Mouse (Mus musculus): ENCODE measurements around the gene Arhgap21. TPM values are rescaled to one million over a fixed set of nuclear protein-coding genes. Genes with fewer than 3 reads are reported as not detected.
"Not testable (repeated sequence)": the region's sequence is repeated elsewhere in the genome, so short reads cannot be mapped to it uniquely, and the experiment has no call there.

Arhgap21 gene
- polyA plus RNA-seq, 1 experiment from 2014 or later: 42.9 TPM

DNA sequence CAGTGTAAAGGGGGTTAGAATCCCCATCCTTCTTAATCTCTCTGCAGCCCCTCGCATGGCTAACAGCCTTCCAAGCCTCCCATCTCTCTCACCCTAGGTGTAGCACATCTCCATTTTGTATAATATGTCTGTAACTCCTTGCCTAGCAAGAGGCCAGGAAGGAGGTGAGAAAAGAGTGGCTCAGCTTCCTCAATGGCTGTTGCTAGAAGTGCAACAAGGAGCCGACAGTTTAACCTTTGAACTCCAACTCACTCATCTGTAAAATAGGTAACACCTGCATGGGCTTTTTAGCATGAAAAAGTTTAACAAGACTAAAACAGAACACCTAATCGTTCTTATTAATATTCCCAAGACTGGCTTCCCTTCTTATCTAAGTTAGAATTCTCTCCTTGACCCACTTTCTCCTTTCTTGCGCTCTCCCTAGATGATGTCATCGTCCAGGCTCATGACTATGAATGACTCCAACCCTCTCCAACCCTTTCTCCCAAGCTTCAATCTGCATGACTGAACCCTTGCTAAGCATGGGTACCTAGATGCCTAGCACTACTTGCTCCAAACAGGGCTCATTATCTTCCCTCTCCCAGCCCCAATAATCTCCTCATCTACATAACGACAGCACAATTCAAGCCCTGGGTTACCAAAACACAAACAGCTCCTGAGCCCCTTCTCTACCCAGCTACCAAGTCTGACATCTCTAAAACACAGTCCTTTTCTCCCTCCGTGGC lies 24.8 kb downstream of the Arhgap21 start:
- no peaks in the 10 kb centered on the region for H3K27me3 ChIP-seq
- POLR2A ChIA-PET: interaction anchor here (0.6 kb wide), 1 partner anchor 462 kb away, joined by 5 read pairs; no protein-coding TSS in a partner anchor
- TF ChIP-seq CTCF (IDR thresholded peaks at IDR 0.05): no peak
- DNase-seq (ENCODE audit: low read depth, low spot score) (no peak), ATAC-seq (peak; percentile 85)
- in situ Hi-C loops (cut with MboI; ENCODE audit: low pct_unique_long_range_greater_than_20kb): no loop called here
- CTCF ChIA-PET: interaction anchor here (0.9 to 3.2 kb wide), 6 partner anchors 11 to 44 kb away, joined by 3 to 9 read pairs (median 4); no protein-coding TSS in a partner anchor

DNA sequence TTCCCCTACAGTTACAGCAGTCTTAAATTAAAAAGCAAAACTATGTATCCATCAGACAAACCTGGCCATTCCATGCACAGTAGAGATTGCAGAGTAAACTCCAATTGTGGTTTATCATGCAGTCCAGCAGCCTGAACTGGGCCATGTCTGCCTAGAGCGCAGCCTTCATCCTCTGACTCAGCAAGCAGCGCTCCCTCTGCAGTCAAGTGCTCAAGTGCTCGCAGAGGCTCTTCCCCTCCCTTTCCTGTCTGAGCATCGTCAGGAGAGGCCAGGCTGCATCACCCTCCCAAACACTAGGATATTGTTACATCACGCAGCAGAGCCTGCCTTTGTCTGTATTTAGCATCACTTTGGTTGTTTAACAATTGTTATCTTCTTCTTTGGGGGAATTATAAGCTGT lies 25.5 kb downstream of the Arhgap21 start:
- ChIA-PET CTCF (interaction anchor here (0.7 to 3.2 kb wide), 6 partner anchors 9 to 43 kb away, joined by 3 to 9 read pairs (median 4); no protein-coding TSS in a partner anchor), POLR2A (no interaction called here)
- no peaks in the 10 kb centered on the region for H3K27me3 ChIP-seq
- TF ChIP-seq CTCF (IDR thresholded peaks at IDR 0.05): no peak
- in situ Hi-C loops (cut with MboI; ENCODE audit: low pct_unique_long_range_greater_than_20kb): no loop called here
- no peak for DNase-seq (ENCODE audit: low read depth, low spot score)
- ATAC-seq: peak; percentile 67

DNA sequence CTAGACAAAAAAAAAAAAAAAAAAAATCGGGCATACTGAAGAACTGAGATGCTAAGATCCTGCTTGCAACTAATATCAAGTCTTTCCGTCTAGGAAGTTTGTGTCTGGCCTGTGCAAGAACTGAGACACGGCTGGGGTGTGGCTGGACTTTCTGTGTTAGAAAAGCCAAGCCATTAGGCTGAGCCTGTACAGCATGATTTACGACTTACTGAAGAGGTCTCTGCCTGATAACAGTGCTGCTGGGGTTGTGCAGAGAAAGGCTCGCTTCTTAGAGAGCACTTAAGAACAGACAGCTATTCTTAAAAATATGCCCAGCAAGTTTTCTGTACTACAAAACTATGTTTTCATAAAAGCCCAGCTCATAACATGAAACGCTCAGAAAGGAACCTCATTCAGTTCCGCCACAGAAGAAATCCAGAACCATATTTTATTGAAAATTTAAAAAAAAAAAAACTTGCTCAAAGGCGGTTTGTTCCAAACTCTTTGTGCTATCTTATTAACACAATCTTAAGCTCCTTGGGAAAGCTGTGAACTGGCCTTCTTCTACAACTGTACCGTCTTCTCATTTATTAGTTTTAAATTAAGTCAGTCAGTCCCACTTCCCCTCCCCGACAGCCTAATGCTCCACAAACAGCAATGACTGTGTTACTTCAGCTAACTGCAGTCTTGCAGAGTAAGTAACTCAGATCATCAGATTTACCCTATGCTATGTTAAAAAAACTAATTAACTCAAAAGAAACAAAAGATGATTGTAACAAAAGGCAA lies 26.1 kb downstream of the Arhgap21 start:
- no peak for DNase-seq (ENCODE audit: low read depth, low spot score)
- in situ Hi-C loops (cut with MboI; ENCODE audit: low pct_unique_long_range_greater_than_20kb): no loop called here

DNA sequence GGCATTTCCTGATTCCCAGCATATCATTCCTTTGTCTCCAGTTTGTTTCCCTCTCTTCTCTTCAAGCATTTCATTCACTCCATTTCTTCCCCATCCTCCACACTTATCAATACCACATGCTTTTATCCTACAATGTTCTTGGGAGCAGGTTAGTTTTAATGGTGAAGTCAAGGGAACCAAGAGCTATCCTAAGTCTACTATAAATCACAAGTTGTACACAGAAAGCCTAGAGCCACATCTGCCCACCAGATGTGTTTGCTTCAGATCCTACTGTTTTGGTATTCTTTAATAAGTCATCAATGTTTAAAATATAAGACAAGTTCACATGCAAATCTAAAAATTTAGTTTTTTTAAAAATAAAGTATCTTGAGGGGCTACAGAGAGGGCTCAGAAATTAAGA lies 27.6 kb downstream of the Arhgap21 start:
- CTCF ChIA-PET: interaction anchor here (1.4 kb wide), 1 partner anchor 15 kb away, joined by 4 read pairs; no protein-coding TSS in a partner anchor

More for the DNA sequence above, 26.1 kb downstream of the Arhgap21 start:
- CTCF ChIA-PET: interaction anchor here (0.7 to 3.2 kb wide), 3 partner anchors 10 to 43 kb away, joined by 4 to 9 read pairs (median 5); no protein-coding TSS in a partner anchor
- no peaks in the 10 kb centered on the region for H3K27me3 ChIP-seq
- POLR2A ChIA-PET: no interaction called here
- no peak for ATAC-seq
- TF ChIP-seq CTCF (IDR thresholded peaks at IDR 0.05): no peak

DNA sequence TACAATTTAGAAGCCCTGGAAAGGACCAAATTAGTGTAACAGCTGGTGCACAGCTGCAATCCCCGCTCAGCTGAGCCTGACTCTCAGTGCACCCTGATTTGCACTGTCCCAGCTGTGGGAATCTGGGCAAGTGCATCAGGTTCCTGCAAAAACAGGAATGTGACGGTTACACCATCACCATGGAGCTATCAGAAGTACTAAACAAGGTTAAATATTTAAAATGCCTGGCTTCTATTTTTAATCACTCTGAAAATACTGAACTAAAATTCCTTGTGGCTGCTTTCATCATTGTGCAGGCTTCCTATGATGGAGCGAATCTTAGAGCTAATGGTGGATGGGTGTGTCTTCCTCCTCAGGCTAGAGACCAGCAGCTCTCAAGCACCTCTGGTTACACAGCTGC lies 29.3 kb downstream of the Arhgap21 start:
- in situ Hi-C loops (cut with MboI; ENCODE audit: low pct_unique_long_range_greater_than_20kb): no loop called here
- ChIA-PET CTCF (interaction anchor here (1.1 to 1.6 kb wide), 3 partner anchors 17 to 41 kb away, joined by 3 to 6 read pairs (median 4); no protein-coding TSS in a partner anchor), POLR2A (interaction anchor here (0.6 kb wide), 1 partner anchor 49 kb away, joined by 3 read pairs; no protein-coding TSS in a partner anchor)
- no peak for DNase-seq (ENCODE audit: low read depth, low spot score)
- no peak for TF ChIP-seq CTCF (IDR thresholded peaks at IDR 0.05)
- ATAC-seq: peak; percentile 46
- no peaks in the 10 kb centered on the region for H3K27me3 ChIP-seq

More for the DNA sequence above, 27.6 kb downstream of the Arhgap21 start:
- no peaks in the 10 kb centered on the region for H3K27me3 ChIP-seq
- POLR2A ChIA-PET: no interaction called here
- ATAC-seq (no peak), DNase-seq (ENCODE audit: low read depth, low spot score) (no peak)
- TF ChIP-seq CTCF (IDR thresholded peaks at IDR 0.05): no peak
- in situ Hi-C loops (cut with MboI; ENCODE audit: low pct_unique_long_range_greater_than_20kb): no loop called here

DNA sequence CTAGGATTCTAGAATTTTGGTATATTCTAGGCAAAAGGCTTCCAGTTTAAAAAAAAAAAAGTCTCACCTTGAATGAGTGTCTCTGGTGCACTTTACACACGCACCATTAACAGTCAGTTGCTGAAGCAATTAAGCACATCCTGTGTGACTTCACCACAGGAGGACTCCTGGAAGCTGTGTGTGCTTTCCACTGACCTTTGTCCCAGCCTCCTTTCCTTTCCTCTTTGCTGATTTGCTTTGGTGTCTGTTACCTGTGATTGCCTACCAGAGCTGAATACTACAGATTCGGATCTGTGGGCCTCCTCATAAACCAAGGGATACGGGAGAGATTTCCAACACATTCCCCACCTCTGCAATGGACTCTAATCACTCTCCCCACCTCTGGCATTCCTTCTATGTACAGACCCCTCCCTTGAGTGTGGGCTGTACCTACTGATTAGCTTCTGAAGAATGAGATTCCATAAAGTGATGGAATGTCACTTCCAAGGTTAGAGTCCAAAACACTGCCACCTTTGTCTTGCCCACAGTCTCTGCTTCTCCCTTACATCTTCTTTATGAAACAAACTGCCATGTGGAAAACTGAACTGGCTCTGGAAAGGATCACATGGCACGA lies 32.0 kb downstream of the Arhgap21 start:
- ChIA-PET POLR2A (no interaction called here), CTCF (interaction anchor here (1.0 to 1.4 kb wide), 2 partner anchors 15 to 246 kb away, joined by 3 read pairs; no protein-coding TSS in a partner anchor)
- no peak for TF ChIP-seq CTCF (IDR thresholded peaks at IDR 0.05)
- in situ Hi-C loops (cut with MboI; ENCODE audit: low pct_unique_long_range_greater_than_20kb): no loop called here
- DNase-seq (ENCODE audit: low read depth, low spot score) (no peak), ATAC-seq (no peak)
- H3K27me3 ChIP-seq: no peaks in the 10 kb centered on the region

DNA sequence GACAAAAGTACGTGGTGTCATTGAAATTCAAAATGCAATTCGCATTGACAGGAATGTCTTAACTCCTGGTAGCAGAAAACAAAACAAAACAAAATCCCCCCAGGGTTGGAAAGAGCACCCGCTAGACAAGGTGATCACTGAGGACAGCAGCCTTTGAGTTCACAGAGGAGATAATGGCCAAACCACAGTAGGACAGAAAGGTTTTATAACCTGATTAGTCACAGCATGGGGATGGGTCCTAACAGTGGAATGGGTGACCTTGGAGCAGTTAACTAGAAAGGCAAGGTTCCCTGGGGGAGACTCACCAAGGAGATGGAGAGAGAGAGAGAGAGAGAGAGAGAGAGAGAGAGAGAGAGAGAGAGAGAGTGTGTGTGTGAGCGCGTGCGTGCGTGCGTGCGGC lies 34.3 kb downstream of the Arhgap21 start:
- no peak for DNase-seq (ENCODE audit: low read depth, low spot score)
- POLR2A ChIA-PET: no interaction called here
- TF ChIP-seq CTCF (IDR thresholded peaks at IDR 0.05): no peak
- H3K27me3 ChIP-seq: no peaks in the 10 kb centered on the region
- CTCF ChIA-PET: interaction anchor here (0.6 to 1.0 kb wide), 2 partner anchors 11 to 41 kb away, joined by 3 to 4 read pairs; no protein-coding TSS in a partner anchor
- no peak for ATAC-seq
- in situ Hi-C loops (cut with MboI; ENCODE audit: low pct_unique_long_range_greater_than_20kb): no loop called here

DNA sequence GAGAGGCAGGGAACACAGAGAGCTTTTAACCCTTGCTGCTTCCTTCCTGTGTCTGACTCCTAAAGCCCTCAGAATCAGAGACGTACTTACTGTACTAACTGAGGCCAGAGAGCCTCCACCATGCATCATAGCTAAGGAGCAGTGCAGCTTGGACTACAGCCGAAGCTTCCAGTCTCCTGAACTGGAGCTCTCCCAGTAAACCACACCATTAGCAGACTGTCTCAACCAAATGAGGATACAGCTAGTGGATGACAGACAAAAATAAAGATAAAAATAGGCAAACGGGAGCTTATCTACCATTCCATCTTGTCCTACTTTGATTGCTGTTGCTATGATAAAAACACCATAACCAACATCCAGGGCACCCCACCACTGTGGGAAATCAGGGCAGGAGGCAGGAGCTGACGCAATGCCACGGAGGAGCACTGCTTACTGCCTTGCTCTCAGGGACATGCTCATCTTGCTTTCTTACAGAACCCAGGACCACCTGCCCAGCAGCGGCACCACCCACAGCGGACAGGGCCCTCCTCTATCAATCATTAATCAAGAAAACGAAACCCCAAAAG lies 35.9 kb downstream of the Arhgap21 start:
- no peaks in the 10 kb centered on the region for H3K27me3 ChIP-seq
- ATAC-seq: no peak
- in situ Hi-C loops (cut with MboI; ENCODE audit: low pct_unique_long_range_greater_than_20kb): no loop called here
- ChIA-PET CTCF (interaction anchor here (0.7 kb wide), 1 partner anchor 11 kb away, joined by 3 read pairs; no protein-coding TSS in a partner anchor), POLR2A (no interaction called here)
- DNase-seq (ENCODE audit: low read depth, low spot score): no peak
- TF ChIP-seq CTCF (IDR thresholded peaks at IDR 0.05): no peak

DNA sequence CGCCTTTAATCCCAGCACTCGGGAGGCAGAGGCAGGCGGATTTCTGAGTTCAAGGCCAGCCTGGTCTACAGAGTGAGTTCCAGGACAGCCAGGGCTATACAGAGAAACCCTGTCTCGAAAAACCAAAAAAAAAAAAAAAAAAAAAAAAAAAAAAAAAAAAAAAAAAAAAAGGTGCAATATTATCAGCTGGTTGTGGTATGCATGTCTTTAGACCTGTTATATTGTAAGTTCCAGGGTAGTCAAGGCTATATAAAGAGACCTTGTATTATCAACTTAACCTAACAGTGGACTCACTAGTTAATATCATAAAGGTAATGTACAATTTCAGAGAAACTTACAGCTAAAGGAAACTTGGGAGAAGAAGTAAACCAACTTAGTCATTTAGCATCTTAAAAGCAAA lies 36.9 kb downstream of the Arhgap21 start:
- in situ Hi-C loops (cut with MboI; ENCODE audit: low pct_unique_long_range_greater_than_20kb); DNase-seq (ENCODE audit: low read depth, low spot score); H3K27me3 ChIP-seq; CTCF ChIA-PET; ATAC-seq; POLR2A ChIA-PET: not testable (repeated sequence)

DNA sequence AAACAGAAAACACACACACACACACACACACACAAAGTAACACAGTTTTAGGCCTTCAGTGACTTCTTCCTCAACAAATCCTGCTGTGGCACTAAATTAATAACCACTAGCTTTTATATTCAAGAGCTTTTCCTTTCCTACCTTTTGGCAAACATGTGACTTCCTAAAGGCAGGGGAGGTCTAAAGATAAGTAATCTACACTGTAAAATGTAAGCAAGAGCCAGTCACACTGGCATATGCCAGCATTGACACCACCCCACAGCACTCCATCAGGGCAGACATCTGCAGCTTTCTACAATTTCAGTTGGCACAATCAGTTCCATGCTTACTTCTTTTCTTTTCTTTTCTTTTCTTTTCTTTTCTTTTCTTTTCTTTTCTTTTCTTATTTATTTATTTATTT lies 40.2 kb downstream of the Arhgap21 start:
- TF ChIP-seq CTCF (IDR thresholded peaks at IDR 0.05): no peak
- no peak for DNase-seq (ENCODE audit: low read depth, low spot score)
- no peak for ATAC-seq
- POLR2A ChIA-PET: no interaction called here
- H3K27me3 ChIP-seq: no peaks in the 10 kb centered on the region
- CTCF ChIA-PET: interaction anchor here (0.6 kb wide), 1 partner anchor 38 kb away, joined by 3 read pairs; no protein-coding TSS in a partner anchor
- in situ Hi-C loops (cut with MboI; ENCODE audit: low pct_unique_long_range_greater_than_20kb): no loop called here

Data from Patski (cell line).